Mouse (Mus musculus) spleen, adult 2 months (tissue): ENCODE data around the gene St6galnac3.

Experiments
- CTCF ChIP-seq: fragments of 200-500 bp; IDR thresholded peaks from 2 replicates; pipeline ENCODE4 v1.5.1; 2011; ENCODE audit warnings: mild to moderate bottlenecking, inconsistent platforms; ENCODE audit not compliant: insufficient read depth, insufficient read length, insufficient replicate concordance; ENCODE audit errors: extremely low read depth
- POLR2A ChIP-seq: fragments of 200-500 bp; IDR thresholded peaks from 2 replicates; pipeline ENCODE4 v1.6.1; 2011; ENCODE audit warnings: low read depth, low read length, inconsistent platforms

- TF ChIP-seq CTCF = no peak
- no peak for TF ChIP-seq POLR2A
Observed at GRCm38 (mm10) chr3:153170146-153170545, 554.8 kb downstream of the St6galnac3 start.
